Mouse (Mus musculus) spleen, adult 2 months (tissue): Measurements from ENCODE around the gene Smg6.

Experiments
- CTCF ChIP-seq: fragments of 200-500 bp; IDR thresholded peaks from 2 replicates; pipeline ENCODE4 v1.5.1; 2011; ENCODE audit warnings: mild to moderate bottlenecking, inconsistent platforms; ENCODE audit not compliant: insufficient read depth, insufficient read length, insufficient replicate concordance; ENCODE audit errors: extremely low read depth
- POLR2A ChIP-seq: fragments of 200-500 bp; IDR thresholded peaks from 2 replicates; pipeline ENCODE4 v1.6.1; 2011; ENCODE audit warnings: low read depth, low read length, inconsistent platforms

DNA sequence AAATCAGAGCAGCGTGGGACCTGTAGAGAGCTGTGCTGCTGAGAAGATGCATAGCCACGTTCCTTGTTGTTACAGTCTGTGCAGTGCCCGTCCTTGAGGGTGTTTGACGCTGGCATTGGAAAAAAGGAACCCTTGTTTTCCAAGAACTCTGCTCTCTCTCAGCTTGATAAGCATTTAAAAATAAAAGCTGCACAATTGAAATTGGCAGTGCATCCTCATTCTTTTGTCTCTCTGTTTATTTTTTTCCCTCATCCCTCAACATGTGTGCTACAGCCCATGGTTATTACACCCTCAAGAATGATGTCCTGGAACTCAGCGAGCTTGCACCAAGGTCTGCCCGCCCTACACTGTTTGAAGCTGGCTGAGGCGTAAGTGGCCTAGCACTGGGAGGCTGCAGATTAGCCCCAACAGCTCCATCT, 89.8 kb downstream of the Smg6 start:
- no peak for TF ChIP-seq POLR2A
- TF ChIP-seq CTCF = no peak
